Mouse (Mus musculus) intestine, embryonic 16.5 days (tissue): Measurements from ENCODE around the gene Ranbp17. TPM values are rescaled to one million over a fixed set of nuclear protein-coding genes. Genes with fewer than 3 reads are reported as not detected.
A peak's percentile ranks its signal among the peaks of the same experiment; 100 is the strongest.

Source experiments
- ATAC-seq: fragments of 200-750 bp; cut with Nextera tagmentation; 2 replicates; pipeline ENCODE4 v1.8.0; 2017; ENCODE audit warnings: moderate TSS enrichment, moderate library complexity
- H3K27ac ChIP-seq: fragments of 300-500 bp; sonication (generic); 2 replicates; pipeline ENCODE4 v1.5.1; 2014; ENCODE audit warnings: mild to moderate bottlenecking, low read length
- H3K27me3 ChIP-seq: fragments of 300-500 bp; sonication (generic); replicated peaks from 2 replicates; pipeline ENCODE4 v1.6.1; 2014; ENCODE audit warnings: low read length, control low read depth, mixed read lengths; ENCODE audit not compliant: control insufficient read depth, insufficient read depth
- H3K36me3 ChIP-seq: fragments of 300-500 bp; sonication (generic); 2 replicates; pipeline ENCODE4 v1.6.1; 2014; ENCODE audit warnings: low read length, control low read depth; ENCODE audit not compliant: control insufficient read depth, insufficient read depth
- H3K4me1 ChIP-seq: fragments of 300-500 bp; sonication (generic); 2 replicates; pipeline ENCODE4 v1.6.1; 2014; ENCODE audit warnings: low read length, control low read depth, mixed read lengths; ENCODE audit not compliant: control insufficient read depth, insufficient read depth
- H3K4me2 ChIP-seq: fragments of 300-500 bp; sonication (generic); 2 replicates; pipeline ENCODE4 v1.6.1; 2014; ENCODE audit warnings: low read depth, low read length, control low read depth
- H3K4me3 ChIP-seq: fragments of 300-500 bp; sonication (generic); 2 replicates; pipeline ENCODE4 v1.5.1; 2014; ENCODE audit warnings: mild to moderate bottlenecking, low read length
- H3K9ac ChIP-seq: fragments of 300-500 bp; sonication (generic); 2 replicates; pipeline ENCODE4 v1.6.1; 2014; ENCODE audit warnings: low read depth, low read length
- H3K9me3 ChIP-seq: fragments of 300-500 bp; sonication (generic); 2 replicates; pipeline ENCODE4 v1.6.1; 2016; ENCODE audit warnings: low read length, control low read depth; ENCODE audit not compliant: control insufficient read depth
- WGBS: fragments of 180-500 bp; shearing (Covaris S2); extraction: QIAGEN DNeasy Blood & Tissue Kit; methylation state at CpG from one replicate; pipeline ENCODE4 v1.1.7; 2014; 5-methylcytosine and 5-hydroxymethylcytosine counted together
- polyA plus RNA-seq: library from polyadenylated mRNA; unstranded; fragments of >200 nt; fragmentation: Nextera tagmentation; extraction: Ambion mirVana; gene quantifications from 2 replicates; pipeline ENCODE4 v1.2.1, GENCODE M21; 2015

Gene Ranbp17
- polyA plus RNA-seq, 1 experiment from 2014 or later = 3.2 TPM

- under 1% methylated on average over 47 of the region's 47 CpGs for WGBS
- Histone ChIP-seq H3K27ac (no peak overlapping the region), H3K4me1 (peaks cover 25% of the 10 kb centered on the region), H3K9ac (no peak overlapping the region), H3K9me3 (no peaks in the 10 kb centered on the region), H3K4me2 (peak overlapping the region; percentile 38), H3K4me3 (peak overlapping the region; percentile 33), H3K36me3 (no peaks in the 10 kb centered on the region), H3K27me3 (peaks cover 92% of the 10 kb centered on the region)
- ATAC-seq = no peak
Observed at GRCm38 (mm10) chr11:33202972-33203371, 310.6 kb downstream of the Ranbp17 start.

GRCm38 (mm10) chr11:33202296-33202695 lies 311.2 kb downstream of the Ranbp17 start:
- Histone ChIP-seq H3K9me3 (no peaks in the 10 kb centered on the region), H3K27me3 (peaks cover 93% of the 10 kb centered on the region), H3K4me2 (no peak overlapping the region), H3K4me1 (peaks cover 25% of the 10 kb centered on the region), H3K36me3 (no peaks in the 10 kb centered on the region), H3K27ac (no peak overlapping the region), H3K4me3 (no peak overlapping the region), H3K9ac (no peak overlapping the region)
- 2% methylated on average over 37 of the region's 37 CpGs for WGBS
- ATAC-seq = no peak

DNA sequence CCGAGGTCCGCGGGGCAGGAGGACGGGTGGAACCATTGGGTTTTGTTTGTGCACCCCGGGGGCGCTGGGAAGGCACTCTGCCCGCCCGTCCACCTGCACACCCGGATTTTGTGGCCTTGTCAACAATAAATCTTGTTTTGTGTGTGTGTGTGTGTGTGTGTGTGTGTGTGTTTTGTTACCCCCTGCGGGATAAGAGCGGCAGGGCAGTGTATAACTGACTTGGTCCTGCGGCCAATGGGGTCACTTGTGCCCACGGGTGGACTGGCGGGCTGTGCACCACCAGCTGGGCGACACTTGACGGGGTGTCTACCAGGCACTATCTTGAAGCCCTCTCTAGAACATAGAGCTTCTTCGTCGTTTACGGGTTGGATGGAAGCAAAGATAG lies 311.9 kb downstream of the Ranbp17 start:
- Histone ChIP-seq H3K9me3 (no peaks in the 10 kb centered on the region), H3K36me3 (no peaks in the 10 kb centered on the region), H3K4me2 (peak overlapping the region; percentile 32; the same call in 1 of the 2 replicates), H3K9ac (no peak overlapping the region), H3K4me1 (peaks cover 25% of the 10 kb centered on the region), H3K27me3 (peaks cover 96% of the 10 kb centered on the region), H3K4me3 (peak overlapping the region; percentile 36), H3K27ac (no peak overlapping the region)
- no peak for ATAC-seq
- 3% methylated on average over 19 of the region's 19 CpGs for WGBS

GRCm38 (mm10) chr11:33200764-33201625 lies 312.6 kb downstream of the Ranbp17 start:
- Histone ChIP-seq H3K9ac (no peak overlapping the region), H3K36me3 (no peaks in the 10 kb centered on the region), H3K9me3 (no peaks in the 10 kb centered on the region), H3K4me3 (peak overlapping the region; percentile 36), H3K4me2 (peak overlapping the region; percentile 44), H3K27me3 (peaks cover 96% of the 10 kb centered on the region), H3K4me1 (peaks cover 25% of the 10 kb centered on the region), H3K27ac (no peak overlapping the region)
- under 1% methylated on average over 75 of the region's 76 CpGs for WGBS
- ATAC-seq = peak; percentile 71

DNA sequence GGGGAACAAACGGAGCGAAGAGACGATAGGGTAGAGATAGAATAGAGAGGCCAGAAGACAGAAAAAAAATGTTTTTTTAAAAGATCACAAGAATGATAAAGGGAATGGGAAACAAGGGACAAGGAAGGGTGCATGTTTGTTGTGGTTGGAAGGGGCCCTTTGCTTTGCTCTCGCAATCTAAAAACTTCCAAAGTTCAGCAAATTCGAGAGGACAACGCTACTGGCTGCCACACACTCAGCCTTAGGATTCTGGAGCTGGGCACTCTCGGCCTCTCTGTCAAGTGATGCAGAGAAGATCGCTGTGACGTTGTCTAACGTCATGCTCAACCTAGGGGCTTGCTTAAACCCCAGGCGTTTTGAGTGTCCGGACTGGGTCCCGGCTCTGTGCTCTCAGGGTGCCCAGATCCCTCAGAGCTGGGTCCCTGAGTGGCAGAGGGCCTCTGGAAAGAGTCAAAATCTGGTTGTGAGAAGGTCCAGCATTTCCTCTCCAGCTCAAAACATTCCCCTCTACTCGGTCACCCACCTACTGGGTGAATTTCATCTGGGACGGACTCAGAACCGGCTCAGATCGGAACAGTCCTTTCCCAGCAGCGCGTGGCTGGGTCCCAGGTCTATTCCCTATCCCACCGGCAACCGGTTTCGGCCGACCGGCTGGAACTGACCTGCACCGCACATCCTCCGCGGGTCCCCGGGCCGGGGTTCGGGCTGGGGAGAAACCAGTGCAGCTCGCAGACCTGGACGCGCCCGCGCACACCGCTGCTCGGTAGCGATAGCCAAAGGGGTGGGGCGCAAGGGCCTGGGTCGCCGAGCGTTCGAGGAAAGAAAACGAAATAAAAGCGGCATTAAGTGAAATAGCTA lies 313.4 kb downstream of the Ranbp17 start:
- ATAC-seq = no peak
- H3K9ac ChIP-seq = no peak overlapping the region
- no peak overlapping the region for H3K27ac ChIP-seq
- H3K27me3 ChIP-seq = peaks cover 96% of the 10 kb centered on the region
- H3K4me1 ChIP-seq = peaks cover 25% of the 10 kb centered on the region
- peak overlapping the region; percentile 44; the same call in 1 of the 2 replicates for H3K4me2 ChIP-seq
- H3K4me3 ChIP-seq = peak overlapping the region; percentile 36; the same call in 1 of the 2 replicates
- WGBS = 2% methylated on average over 45 of the region's 45 CpGs
- no peaks in the 10 kb centered on the region for H3K36me3 ChIP-seq
- no peaks in the 10 kb centered on the region for H3K9me3 ChIP-seq

DNA sequence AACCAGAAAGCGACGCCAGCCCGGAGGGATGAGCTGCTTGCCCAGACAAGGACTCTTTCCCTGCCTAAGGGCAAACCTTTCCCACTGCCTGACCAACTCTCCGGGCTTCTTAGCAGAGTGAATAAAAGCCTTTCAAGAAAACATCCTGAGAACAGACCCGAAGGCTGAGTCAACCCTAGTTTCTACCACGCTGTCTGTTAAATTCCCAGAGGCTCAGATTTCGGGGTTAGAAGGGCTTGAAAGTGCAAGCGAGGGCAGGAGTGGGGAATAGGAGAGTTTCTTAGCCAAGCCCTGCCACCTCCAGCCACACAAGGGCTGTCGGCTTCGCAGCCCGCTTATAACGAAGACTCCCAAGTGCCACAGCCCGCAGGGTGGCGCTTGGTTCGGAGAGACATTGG lies 314.4 kb downstream of the Ranbp17 start:
- WGBS = 2% methylated on average over 15 of the region's 15 CpGs
- Histone ChIP-seq H3K4me1 (peaks cover 25% of the 10 kb centered on the region), H3K27ac (no peak overlapping the region), H3K27me3 (peaks cover 92% of the 10 kb centered on the region), H3K36me3 (no peaks in the 10 kb centered on the region), H3K9me3 (no peaks in the 10 kb centered on the region), H3K9ac (no peak overlapping the region), H3K4me2 (no peak overlapping the region), H3K4me3 (no peak overlapping the region)
- no peak for ATAC-seq

DNA sequence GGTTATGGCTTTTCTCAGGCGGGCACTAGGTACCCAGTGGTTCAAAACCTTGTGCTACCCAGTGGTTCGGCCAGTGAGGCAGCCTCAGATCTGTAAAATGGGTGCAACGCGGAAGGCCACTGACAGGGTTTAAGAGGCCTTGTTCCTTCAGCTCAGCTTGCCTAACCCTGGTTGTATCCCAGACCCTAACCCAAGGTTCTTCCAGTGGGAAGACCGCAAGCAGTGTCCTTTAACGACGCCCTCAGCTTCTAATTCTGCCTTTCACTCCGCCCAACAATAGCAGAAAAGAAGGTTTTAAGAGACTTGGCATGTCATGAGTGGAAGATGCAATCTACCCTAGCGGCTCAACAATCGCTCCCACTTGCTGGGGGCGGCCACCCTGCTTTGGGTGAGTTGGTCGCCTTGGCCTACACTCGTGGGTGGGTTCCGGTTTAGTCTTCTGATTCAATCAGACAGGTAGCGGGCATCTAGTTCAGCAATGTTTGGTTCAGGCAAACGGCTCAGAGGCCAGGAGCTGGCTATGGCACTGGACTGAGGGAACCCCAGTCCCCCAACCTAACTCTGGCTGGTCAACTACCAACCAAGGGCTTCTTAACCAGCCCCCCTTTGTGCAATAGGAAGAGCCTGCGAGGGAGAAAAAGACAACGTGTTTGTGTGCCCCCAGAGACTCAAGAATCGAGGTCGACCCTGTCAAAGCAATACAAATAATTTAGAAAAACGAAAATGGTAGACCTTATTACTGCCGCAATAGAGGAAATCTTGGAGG lies 315.0 kb downstream of the Ranbp17 start:
- H3K4me3 ChIP-seq = no peak overlapping the region
- no peak overlapping the region for H3K4me2 ChIP-seq
- no peaks in the 10 kb centered on the region for H3K9me3 ChIP-seq
- H3K4me1 ChIP-seq = peaks cover 23% of the 10 kb centered on the region
- H3K9ac ChIP-seq = no peak overlapping the region
- peaks cover 91% of the 10 kb centered on the region for H3K27me3 ChIP-seq
- no peaks in the 10 kb centered on the region for H3K36me3 ChIP-seq
- ATAC-seq = no peak
- H3K27ac ChIP-seq = no peak overlapping the region
- WGBS = 20% methylated on average over 22 of the region's 22 CpGs

GRCm38 (mm10) chr11:33197673-33198072 lies 315.9 kb downstream of the Ranbp17 start:
- H3K27me3 ChIP-seq = peaks cover 92% of the 10 kb centered on the region
- no peak overlapping the region for H3K4me2 ChIP-seq
- 21% methylated on average over 15 of the region's 15 CpGs for WGBS
- H3K27ac ChIP-seq = no peak overlapping the region
- H3K9ac ChIP-seq = no peak overlapping the region
- no peaks in the 10 kb centered on the region for H3K36me3 ChIP-seq
- peaks cover 15% of the 10 kb centered on the region for H3K4me1 ChIP-seq
- no peak for ATAC-seq
- H3K4me3 ChIP-seq = no peak overlapping the region
- no peaks in the 10 kb centered on the region for H3K9me3 ChIP-seq

GRCm38 (mm10) chr11:33197133-33197514 lies 316.4 kb downstream of the Ranbp17 start:
- no peak overlapping the region for H3K4me2 ChIP-seq
- ATAC-seq = no peak
- H3K27me3 ChIP-seq = peaks cover 86% of the 10 kb centered on the region
- no peak overlapping the region for H3K27ac ChIP-seq
- H3K4me1 ChIP-seq = peaks cover 14% of the 10 kb centered on the region
- WGBS = 27% methylated on average over 13 of the region's 13 CpGs
- H3K9me3 ChIP-seq = no peaks in the 10 kb centered on the region
- no peak overlapping the region for H3K9ac ChIP-seq
- no peaks in the 10 kb centered on the region for H3K36me3 ChIP-seq
- no peak overlapping the region for H3K4me3 ChIP-seq
